Mouse (Mus musculus): ENCODE results near the gene Msh3.
"Not testable (repeated sequence)": the region's sequence is repeated elsewhere in the genome, so short reads cannot be mapped to it uniquely, and the experiment has no call there.

Gene Msh3

GRCm38 (mm10) chr13:92246966-92247365, 107.8 kb downstream of the Msh3 start:
- no peak for DNase-seq

GRCm38 (mm10) chr13:92244731-92245130, 110.1 kb downstream of the Msh3 start:
- no peak for DNase-seq

DNA sequence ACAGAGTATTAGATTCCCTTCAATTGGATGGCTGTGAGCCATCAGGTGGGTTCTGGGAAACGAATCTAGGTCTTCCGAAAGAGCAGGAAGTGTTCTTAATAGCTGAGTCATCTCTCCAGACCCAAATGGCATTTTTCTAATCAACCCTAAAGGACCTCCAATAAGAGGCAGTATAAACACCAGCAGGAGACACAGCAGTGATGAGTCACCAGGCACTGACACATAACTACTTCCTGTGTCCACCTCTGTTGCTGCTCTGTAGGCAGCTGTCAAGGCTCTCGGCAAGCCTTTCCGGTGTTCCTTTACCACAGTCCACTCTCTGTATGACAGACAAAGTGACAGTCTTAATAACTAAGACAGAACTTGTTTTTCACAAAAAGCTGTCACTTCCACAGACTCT, 113.4 kb downstream of the Msh3 start:
- DNase-seq = no peak

GRCm38 (mm10) chr13:92237887-92238286, 116.9 kb downstream of the Msh3 start:
- DNase-seq = no peak

- no peak for DNase-seq
Measured at GRCm38 (mm10) chr13:92237016-92237415, 117.8 kb downstream of the Msh3 start.

GRCm38 (mm10) chr13:92232076-92232938, 122.5 kb downstream of the Msh3 start:
- DNase-seq = no peak

DNA sequence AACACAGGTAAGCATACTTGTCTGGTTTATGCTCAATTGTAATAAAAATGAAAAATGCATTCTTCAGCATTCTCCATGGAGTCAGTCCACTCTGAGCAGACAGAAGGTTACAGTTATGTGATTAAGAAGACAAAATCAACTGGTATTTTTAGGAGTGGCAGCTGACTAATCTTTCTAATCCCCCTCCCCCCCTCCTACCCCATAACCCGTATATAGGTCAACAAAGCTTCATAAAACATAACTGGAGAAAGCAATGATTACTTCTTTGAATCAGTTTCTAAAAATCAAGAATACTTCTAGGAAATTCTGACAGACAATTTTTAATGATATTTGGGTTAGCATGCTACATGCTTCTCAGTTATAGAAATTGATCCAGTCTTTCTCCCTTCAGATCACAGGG, 126.8 kb downstream of the Msh3 start:
- DNase-seq = no peak

- no peak for DNase-seq
Measured at GRCm38 (mm10) chr13:92223567-92223966, 131.2 kb downstream of the Msh3 start.

GRCm38 (mm10) chr13:92222763-92223162, 132.0 kb downstream of the Msh3 start:
- no peak for DNase-seq

- no peak for DNase-seq
Measured at GRCm38 (mm10) chr13:92219774-92220173, 135.0 kb downstream of the Msh3 start.

- DNase-seq = no peak
Measured at GRCm38 (mm10) chr13:92217216-92217615, 137.6 kb downstream of the Msh3 start.

- DNase-seq = no peak
Measured at GRCm38 (mm10) chr13:92196860-92197259, 157.9 kb downstream of the Msh3 start.

GRCm38 (mm10) chr13:92193806-92194205, 161.0 kb downstream of the Msh3 start:
- DNase-seq = not testable (repeated sequence)

GRCm38 (mm10) chr13:92172686-92173085, 182.1 kb downstream of the Msh3 start:
- DNase-seq = not testable (repeated sequence)

Data from right cerebral cortex, postnatal 25 days (tissue).